Mouse (Mus musculus): ENCODE results near the gene Galnt3.

GRCm38 (mm10) chr2:66158140-66158915 lies 33.5 kb upstream of the Galnt3 start:
- no peak for TF ChIP-seq CTCF (IDR thresholded peaks at IDR 0.05; ENCODE audit: borderline replicate concordance, extremely low read depth, insufficient read depth, insufficient read length)
- TF ChIP-seq POLR2A (IDR thresholded peaks at IDR 0.05; ENCODE audit: borderline replicate concordance, extremely low read depth, insufficient read depth, insufficient read length, poor library complexity, severe bottlenecking) = no peak

All from brain, embryonic 14.5 days (tissue).